In the genomic region with DNA sequence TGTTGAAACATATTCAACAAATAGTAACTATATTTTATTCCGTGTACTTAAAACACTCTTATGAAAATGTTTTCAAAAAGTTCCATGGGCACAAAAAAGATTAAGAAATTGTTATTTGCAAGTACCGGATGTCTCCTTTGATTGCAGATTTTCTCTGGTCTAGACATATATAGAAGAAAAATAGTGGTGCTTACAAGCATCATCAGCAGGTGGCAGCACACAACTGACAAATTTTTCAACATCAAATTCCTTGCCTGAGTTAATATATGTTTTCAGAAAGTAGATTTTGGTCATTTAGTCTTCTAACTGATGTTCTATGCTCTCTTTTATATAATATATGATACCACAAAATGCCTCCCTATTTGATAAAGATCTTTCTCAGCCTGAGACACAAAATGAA, we compare ENCODE assay signal across 8 mouse cellular contexts. TPM values are rescaled to one million over a fixed set of nuclear protein-coding genes. Genes with fewer than 3 reads are reported as not detected.
DNase-seq lines count a peak whose midpoint lies in the region; ATAC-seq and TF ChIP-seq lines count a peak whose summit lies in the region.

No protein-coding gene starts in this region.

- no peak overlapping the region for H3K9ac ChIP-seq in liver, embryonic 12.5 days
- no peak overlapping the region for H3K9ac ChIP-seq in MEL (ENCODE audit: control insufficient read depth, low read depth, low read length, poor library complexity, severe bottlenecking)

- DNase-seq in liver = peak; percentile 4
- peak; percentile 60 for DNase-seq in MEL (ENCODE audit: low read depth, low spot score)
- DNase-seq in c-Kit-positive CD71-negative TER-119-negative erythroid progenitor cells, embryonic 14.5 days (ENCODE audit: low read depth) = peak; percentile 12
- peak; percentile 25 to 46 for DNase-seq in frontal cortex, postnatal 25 days (ENCODE audit: low spot score in 2 of 2)
- DNase-seq in left cerebral cortex, postnatal 14 days (ENCODE audit: low spot score in 2 of 2) = peak; percentile 59 to 76
- peak; percentile 56 for DNase-seq in retina, postnatal 1 day
- no peak for DNase-seq in urinary bladder, adult 2 months (ENCODE audit: low spot score)

- ATAC-seq in liver, embryonic 12.5 days = no peak

- no peak for TF ChIP-seq POLR2A in MEL (IDR thresholded peaks at IDR 0.05; ENCODE audit: control insufficient read depth in 1 of 2, insufficient read depth in 1 of 2, low read depth in 1 of 2, low read length in 2 of 2, poor library complexity in 1 of 2)

- no peak overlapping the region for H3K4me3 ChIP-seq in liver, embryonic 12.5 days
- no peak overlapping the region for H3K4me3 ChIP-seq in MEL (ENCODE audit: control insufficient read depth in 1 of 2, insufficient read depth in 1 of 2, low read depth in 2 of 2, low read length in 2 of 2)

- H3K4me1 ChIP-seq in liver, embryonic 12.5 days = no peaks in the 10 kb centered on the region
- no peaks in the 10 kb centered on the region for H3K4me1 ChIP-seq in MEL (ENCODE audit: control insufficient read depth in 1 of 2, insufficient read depth in 2 of 2, low read length in 2 of 2)

- TF ChIP-seq RAD21 in MEL (IDR thresholded peaks at IDR 0.05; ENCODE audit: low read depth, low read length) = peak; percentile 74

- H3K79me2 ChIP-seq in MEL (ENCODE audit: control insufficient read depth, insufficient read depth, low read length, poor library complexity) = no peaks in the 10 kb centered on the region

- TF ChIP-seq EP300 in MEL (IDR thresholded peaks at IDR 0.05; ENCODE audit: low read depth in 1 of 2, low read length in 2 of 2) = no peak

- no peaks in the 10 kb centered on the region for H3K27me3 ChIP-seq in liver, embryonic 12.5 days (replicated peaks)
- no peaks in the 10 kb centered on the region for H3K27me3 ChIP-seq in MEL (ENCODE audit: control insufficient read depth in 1 of 2, insufficient read depth in 2 of 2, low read length in 2 of 2)

- intact Hi-C loops in left cerebral cortex, postnatal 14 days (cut with DNase I) = loop anchor here (2.0 kb wide), 1 partner anchor 233 kb away; no protein-coding TSS in a partner anchor

- peak; percentile 9 to 70 (median 29); a peak in 2 of 6 replicates for TF ChIP-seq CTCF in MEL (IDR thresholded peaks at IDR 0.05 in 2 of 3, conservative IDR thresholded peaks at IDR 0.05 in 1 of 3; ENCODE audit: control insufficient read depth in 1 of 3, insufficient read depth in 1 of 3, low read depth in 2 of 3, low read length in 3 of 3, poor library complexity in 1 of 3, severe bottlenecking in 1 of 3)

- H3K9me3 ChIP-seq in liver, embryonic 12.5 days (replicated peaks) = no peaks in the 10 kb centered on the region
- no peaks in the 10 kb centered on the region for H3K9me3 ChIP-seq in MEL (replicated peaks; ENCODE audit: insufficient read depth, low read length)

- no peaks in the 10 kb centered on the region for H3K36me3 ChIP-seq in liver, embryonic 12.5 days
- no peaks in the 10 kb centered on the region for H3K36me3 ChIP-seq in MEL (ENCODE audit: control insufficient read depth in 1 of 2, insufficient read depth in 2 of 2, low read length in 2 of 2)

- no peak overlapping the region for H3K27ac ChIP-seq in liver, embryonic 12.5 days
- no peak overlapping the region for H3K27ac ChIP-seq in MEL (ENCODE audit: control insufficient read depth, low read depth, low read length)

- H3K4me2 ChIP-seq in liver, embryonic 12.5 days = no peak overlapping the region

- 29% methylated on average over 2 of the region's 2 CpGs for WGBS in liver, embryonic 12.5 days (ENCODE audit: insufficient replicate concordance)

TF ChIP-seq in MEL, 35 proteins besides CTCF, POLR2A, EP300 and RAD21:
- TF ChIP-seq ZC3H11A (IDR thresholded peaks at IDR 0.05; ENCODE audit: low read depth, low read length) = peak; percentile 29; the same call in 1 of the 2 replicates
- TF ChIP-seq USF1 (IDR thresholded peaks at IDR 0.05; ENCODE audit: low read depth, low read length) = no peak
- no peak for TF ChIP-seq ELF1 (IDR thresholded peaks at IDR 0.05; ENCODE audit: low read depth, low read length)
- no peak for TF ChIP-seq GABPA (IDR thresholded peaks at IDR 0.05; ENCODE audit: low read depth, low read length)
- TF ChIP-seq CHD2 (IDR thresholded peaks at IDR 0.05; ENCODE audit: low read length) = no peak
- TF ChIP-seq SMC3 (IDR thresholded peaks at IDR 0.05; ENCODE audit: low read depth, low read length) = peak; percentile 73
- TF ChIP-seq MAZ (IDR thresholded peaks at IDR 0.05; ENCODE audit: low read depth, low read length) = no peak
- TF ChIP-seq ETS1 (IDR thresholded peaks at IDR 0.05; ENCODE audit: low read depth, low read length) = no peak
- no peak for TF ChIP-seq CHD1 (IDR thresholded peaks at IDR 0.05; ENCODE audit: low read depth, low read length)
- no peak for TF ChIP-seq TBP (IDR thresholded peaks at IDR 0.05; ENCODE audit: low read depth, low read length)
- TF ChIP-seq MYC (IDR thresholded peaks at IDR 0.05; ENCODE audit: low read depth, low read length) = no peak
- TF ChIP-seq SIN3A (IDR thresholded peaks at IDR 0.05; ENCODE audit: low read length) = no peak
- no peak for TF ChIP-seq TAL1 (IDR thresholded peaks at IDR 0.05; ENCODE audit: low read length)
- TF ChIP-seq POLR2AphosphoS2 (IDR thresholded peaks at IDR 0.05; ENCODE audit: low read length) = no peak
- TF ChIP-seq MAFK (IDR thresholded peaks at IDR 0.05; ENCODE audit: borderline replicate concordance, low read depth, low read length) = no peak
TF ChIP-seq in MEL: peak in this region for 2.

RNA-seq across cellular contexts. Expression of a gene that starts 41.0 kb away (rescaled TPM):
- 3.7 and 4.4 TPM in 2 replicates for polyA plus RNA-seq in liver, embryonic 12.5 days (2016; fragmentation: Nextera tagmentation; extraction: Ambion mirVana)
- 7.2 and 7.6 TPM in 2 replicates for total RNA-seq in MEL (2012; rRNA removed)
- polyA plus RNA-seq in MEL (2012; ENCODE audit: insufficient read depth in 1 of 2, insufficient read length in 2 of 2, low read depth in 1 of 2, low replicate concordance in 2 of 2, missing spikeins in 1 of 2) = 10 to 100 TPM in 1 of 2 experiments, 1 to 10 TPM in 1; 7.5 to 64.5 TPM
- total RNA-seq in left cerebral cortex, postnatal 14 days (2021) = 10 to 100 TPM; 10.6 to 12.0 TPM
- polyA plus RNA-seq in urinary bladder, adult 2 months (2012; rRNA removed) = 4.7 and 7.1 TPM in 2 replicates
